Mouse (Mus musculus) kidney, adult 8-10 months (tissue): ENCODE results near the gene CN725425.

ENCODE experiments used
- DNase-seq, 2 experiments: peaks; one replicate each; pipeline ENCODE4 v3.0.0; 2022

CN725425 gene

DNA sequence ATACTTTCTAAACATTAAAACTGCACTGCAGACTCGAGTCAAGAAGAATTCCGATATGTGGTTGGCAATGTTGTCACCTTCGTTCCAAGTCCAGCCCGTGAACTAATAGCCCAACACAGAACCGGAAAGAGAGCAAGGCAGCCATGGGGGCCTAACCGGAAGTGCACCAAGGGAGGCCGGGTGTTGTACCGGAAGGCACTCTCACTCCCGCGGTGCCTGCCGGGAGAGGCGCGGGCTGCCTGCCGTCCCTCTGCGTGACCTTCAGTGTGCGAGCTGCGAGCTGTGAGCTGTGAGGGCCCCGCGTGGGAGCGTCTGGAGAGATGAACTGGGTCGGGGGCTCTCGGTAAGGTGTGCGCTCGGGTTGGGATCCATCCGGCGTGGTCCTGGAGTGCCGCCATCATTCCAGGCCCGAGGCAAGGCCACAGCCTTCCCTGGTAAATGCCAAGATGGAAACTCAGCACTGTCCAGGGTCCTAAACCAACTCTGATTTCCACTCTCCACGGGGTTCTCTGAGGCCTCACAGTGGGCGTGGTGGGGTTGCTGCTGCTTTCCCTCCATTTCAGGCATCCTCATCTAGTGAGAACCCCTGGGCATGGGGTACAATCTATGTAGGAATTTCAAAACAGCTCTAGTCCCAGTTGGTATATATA, at the start of gene CN725425:
CN725425 (plus strand) TSS at position 239 of the 650 bp plus-strand sequence.
- DNase-seq = no peak

DNA sequence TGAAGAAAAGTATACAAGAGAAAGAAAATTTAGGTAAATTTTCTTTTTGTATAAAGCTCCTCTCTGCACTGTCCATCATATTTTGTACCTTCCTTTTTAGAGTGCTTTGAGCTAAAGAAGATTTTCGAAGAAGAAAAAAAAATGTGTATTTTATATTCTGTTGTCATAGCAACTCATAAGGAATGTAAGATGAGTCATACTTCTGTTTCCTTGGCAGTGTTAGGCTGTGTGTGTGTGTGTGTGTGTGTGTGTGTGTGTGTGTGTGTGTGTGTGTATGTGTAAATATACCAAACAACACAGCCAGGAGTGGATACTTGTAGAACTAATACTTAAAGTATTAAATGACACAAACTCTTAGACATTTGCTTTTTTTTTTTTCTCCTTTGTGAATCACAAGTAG, 46.7 kb upstream of the CN725425 start:
- DNase-seq = no peak

DNA sequence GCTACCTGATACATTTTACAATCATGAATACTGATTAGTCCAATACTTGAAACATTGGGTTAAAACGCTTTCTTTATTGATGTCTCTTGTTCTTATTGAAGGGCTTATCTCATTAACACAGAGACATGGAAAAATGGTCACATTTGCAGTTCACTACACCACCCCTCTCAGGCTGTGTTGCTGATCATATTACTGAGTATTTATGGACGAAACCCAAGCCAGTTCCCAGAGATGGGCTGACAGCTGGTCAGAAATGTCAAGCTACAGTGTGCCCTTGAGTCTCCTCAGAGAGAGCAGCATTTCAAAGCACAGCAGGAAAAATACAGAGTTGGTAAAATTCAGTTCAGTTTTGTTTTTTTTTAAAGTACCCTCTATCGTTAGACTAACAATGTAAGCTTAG, 46.0 kb upstream of the CN725425 start:
- no peak for DNase-seq

DNA sequence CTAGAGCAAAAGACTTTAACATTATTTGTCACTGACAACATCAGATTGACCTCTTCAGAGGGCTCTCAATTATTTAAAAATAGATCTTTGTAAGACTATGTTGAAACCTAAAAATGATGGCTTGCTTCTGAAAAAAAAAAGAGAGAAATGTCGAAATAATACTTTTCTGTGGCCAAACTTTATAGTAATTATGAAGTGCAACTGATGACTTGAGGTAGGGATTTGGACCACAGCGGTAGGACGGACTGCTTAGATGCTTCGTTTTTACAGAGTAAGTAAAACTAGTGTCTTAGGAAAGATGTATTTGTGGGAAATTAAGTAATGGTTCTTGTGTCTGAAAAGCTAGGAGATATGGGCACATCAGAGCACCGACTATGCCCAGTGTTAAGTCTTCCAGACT, 38.1 kb upstream of the CN725425 start:
- no peak for DNase-seq

DNA sequence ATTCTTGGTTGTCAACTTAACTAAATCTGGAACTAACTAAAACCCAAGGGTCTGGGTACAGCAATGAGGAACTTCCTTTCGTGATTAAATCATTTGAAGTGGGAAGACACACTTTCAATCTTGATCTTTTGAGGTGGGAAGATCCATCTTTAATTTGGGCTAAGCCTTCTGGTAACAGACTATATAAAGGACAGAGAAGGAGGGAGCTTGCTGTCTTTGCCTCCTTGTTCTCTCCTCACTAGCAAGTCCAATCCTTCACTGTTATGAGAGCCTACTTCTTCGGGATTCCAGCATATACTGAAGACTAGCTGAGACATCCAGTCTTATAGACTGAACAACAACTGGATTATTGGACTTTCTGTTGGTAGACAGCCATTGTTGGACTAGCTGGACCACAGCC, 35.8 kb upstream of the CN725425 start:
- DNase-seq = no peak

DNA sequence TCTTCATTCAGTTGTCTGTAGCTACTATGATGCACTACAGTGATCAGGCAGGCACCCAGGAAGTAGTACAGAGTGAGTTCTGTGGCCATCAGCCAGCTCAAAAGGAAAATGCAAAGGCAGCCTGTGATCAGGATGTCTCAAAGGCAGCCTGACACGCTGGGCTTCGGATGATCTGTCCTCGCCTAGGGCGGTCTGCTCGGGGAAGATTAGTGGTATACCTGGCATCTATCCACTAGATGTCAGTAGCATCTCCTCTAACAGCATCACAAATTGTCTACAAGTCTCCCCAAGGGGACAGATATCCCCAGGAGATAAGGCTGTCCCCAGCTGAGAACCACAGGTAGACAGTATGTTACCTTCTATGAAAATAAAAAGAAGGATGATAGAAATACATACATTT, 34.3 kb upstream of the CN725425 start:
- DNase-seq = peak; percentile 3

DNA sequence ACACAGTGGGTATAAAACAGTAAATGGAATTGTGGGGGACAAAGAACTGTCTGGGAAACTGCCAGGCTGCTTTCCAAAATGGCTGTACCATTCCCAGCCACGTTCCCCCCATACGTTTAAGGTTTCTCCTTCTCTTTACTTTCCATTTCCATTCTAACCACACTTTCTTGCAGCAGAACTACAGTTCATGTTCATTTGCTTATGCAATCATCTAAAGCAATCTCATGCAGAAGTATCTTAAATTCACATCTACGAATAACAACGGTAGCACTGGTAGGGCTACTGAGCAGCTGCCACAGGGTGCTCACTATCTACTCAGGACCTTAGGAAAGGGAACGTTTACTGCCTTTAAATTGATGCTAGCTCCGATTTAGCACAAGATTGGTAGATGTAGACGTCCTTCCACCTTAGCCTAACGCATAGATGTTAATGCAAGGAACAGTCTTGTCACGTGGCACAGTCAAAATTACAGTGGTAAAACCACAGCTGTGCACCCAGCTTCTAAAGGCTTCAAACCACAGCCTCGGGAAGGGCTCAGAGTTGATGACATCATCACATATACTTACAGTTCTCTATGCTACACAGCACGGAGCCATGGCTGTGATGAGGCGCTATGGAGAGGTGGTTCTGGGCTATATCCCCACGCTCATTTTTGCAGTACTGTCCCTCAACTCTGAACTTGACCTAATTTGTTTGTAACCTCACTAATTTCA, 31.3 kb upstream of the CN725425 start:
- DNase-seq = no peak

DNA sequence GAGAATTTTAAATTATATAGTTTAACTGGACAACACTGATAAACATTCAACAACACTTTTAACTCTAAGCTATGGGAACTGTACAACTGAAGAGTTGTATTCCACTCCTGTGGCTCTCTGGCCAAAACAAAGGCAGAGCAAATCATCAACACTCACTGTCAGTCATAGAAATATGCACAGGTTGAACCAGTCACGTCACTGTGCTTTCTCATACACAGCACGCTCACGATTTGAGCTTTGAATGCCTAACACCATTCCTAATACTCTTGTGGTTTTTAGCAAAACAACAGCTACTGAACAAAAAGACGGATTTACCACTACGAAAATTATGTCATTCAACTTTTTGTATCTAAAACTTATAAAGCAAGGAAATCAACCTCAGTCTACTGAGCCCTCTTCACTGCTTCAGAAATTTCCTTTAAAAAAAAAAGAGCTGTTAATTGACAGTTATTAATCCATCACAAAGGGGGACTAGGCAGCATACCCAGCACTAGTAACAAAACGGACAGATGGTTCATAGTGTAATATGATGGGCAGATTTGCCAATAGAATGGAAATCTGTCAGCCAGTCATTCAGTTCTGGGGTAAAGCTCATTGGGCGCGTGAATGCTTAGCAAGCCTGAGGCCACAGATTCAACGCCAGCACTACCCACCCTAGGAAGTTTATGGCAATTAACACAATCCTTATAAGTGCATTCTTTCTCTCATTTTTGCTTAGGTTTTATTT, 28.5 kb upstream of the CN725425 start:
- DNase-seq = no peak

DNA sequence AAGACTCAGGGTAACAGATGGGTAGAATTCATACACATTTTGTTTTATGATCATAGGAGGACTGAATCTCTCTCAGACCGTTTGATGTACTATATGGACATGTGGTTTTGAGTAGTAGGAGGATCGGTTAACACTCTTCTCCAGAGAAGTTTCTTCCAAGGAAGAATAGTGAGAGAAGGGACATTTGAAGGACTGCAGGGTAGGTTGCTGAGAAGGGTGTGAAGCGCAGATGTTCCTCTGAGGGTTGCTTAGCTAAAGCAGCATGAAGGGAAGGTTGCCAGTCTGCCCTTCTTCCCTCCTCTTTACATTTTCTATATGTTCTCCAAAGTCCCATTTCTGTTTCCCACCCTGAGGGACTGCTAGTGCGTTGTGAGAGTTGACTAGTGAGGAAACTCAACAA, 28.0 kb upstream of the CN725425 start:
- DNase-seq = no peak

DNA sequence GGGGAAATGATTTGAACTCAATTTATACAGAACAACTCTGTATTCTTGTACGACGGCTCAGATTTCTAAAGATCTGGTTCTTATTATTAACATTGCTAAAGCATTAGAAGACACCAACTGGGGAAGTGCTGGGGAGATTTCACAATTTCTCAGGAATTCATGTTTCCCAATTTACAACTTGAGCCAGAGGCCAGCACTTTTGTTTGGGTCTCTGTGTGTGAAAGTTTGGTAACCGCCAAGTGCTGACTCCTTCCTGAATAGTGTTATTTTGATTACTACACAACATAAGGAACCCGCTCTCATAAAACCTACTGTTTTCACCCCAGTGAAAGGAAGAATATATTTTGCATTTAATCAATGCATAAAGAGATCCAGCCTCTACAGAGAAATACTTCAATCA, 27.1 kb upstream of the CN725425 start:
- no peak for DNase-seq

DNA sequence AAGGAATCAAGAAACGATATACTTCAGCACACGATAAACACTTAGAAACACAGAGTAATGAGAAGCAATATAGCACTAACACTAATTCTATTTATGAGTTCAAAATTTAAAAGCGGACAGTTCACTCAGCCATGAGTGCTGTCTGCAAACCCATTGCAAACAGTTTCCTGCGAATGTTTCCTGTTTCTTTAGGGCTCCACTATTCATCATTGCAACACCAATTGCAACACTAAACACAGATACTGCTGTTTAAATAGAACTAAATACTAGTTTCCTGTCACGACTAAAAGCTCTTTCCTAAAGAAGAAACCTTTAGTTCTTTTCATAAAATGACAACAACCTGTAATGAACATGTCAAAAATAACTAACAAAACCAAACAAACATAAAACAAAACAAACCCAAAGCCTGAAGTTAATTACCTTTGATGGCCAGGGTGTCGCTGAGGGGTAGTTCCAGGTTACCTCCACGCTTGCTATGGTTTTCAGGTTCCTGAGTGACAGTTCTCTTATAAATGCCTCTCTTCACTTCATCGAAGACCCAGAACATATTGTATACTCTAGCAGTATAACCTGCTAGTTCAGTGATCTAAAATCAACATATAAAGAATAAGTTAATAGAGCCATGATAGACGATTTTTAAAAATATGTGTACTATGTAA, 20.5 kb upstream of the CN725425 start:
- no peak for DNase-seq

DNA sequence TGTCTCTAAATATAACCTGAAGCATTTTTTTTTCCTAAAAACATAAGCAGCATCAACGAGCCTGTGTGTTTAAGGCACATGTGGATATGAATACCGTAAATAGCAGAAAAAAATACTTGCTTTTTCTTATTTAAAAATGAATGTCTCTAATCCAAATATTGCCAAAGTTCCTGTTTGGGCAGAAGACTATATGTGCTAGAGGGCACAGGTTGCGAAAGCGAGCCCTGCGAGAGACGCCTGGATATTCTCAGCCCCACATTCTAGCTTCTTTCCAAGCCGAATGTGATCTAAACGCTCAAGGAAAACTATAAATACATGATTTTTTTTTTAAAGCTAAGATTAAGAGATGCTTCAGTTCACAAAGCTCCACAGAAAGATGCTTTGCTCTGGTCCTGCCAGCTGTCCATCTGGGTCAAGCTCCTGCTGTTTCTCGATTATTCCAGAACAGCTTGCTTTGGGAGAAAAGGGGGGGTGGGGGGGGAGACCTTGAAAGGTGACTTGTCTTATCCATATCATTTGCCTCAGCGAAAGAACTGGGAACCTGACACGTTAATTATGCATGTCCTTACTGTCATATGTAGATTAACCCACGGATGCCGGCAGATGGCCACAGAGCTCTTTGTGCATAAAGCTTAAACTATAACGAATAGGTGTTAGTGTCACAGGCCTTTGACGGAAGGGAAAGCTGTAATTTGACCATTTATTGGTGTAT, 19.2 kb upstream of the CN725425 start:
- DNase-seq = no peak

DNA sequence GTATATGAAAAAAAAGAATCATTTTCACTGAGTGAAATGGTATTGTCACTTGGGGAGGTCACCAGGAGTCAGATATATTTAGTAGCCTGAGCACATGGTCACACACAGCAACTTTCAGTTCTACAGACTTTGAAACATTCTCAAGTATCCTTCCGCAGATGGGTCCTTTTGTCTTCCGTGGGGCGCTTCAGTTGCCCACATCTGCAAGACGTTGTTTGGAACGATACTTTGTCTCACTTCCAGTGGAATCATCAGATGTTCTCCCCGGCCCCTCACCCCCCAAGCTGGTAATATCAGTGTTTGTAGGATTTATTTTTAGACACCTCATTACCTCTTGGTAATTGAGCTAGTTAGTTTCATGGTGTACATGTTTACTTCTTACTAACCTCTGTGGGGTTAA, 12.9 kb upstream of the CN725425 start:
- no peak for DNase-seq

DNA sequence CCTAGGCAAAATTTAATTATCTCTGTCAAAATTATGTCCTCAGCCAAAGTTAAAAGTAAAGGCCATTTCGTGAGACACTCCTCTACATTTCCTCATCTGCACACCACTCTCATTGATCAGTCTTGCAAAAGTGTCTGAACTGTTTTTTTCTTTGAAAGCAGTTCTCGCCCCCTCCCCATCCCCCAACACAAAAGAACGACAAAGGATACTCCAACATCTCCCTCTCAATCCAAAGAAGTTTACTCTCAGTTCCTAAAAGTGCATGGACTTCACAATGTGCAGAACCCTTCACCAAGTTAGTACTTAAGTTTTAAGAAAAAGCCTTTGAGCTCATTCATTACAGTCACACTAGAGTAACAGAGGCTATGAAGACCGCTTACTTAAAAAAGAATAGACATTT, 9.3 kb upstream of the CN725425 start:
- no peak for DNase-seq

DNA sequence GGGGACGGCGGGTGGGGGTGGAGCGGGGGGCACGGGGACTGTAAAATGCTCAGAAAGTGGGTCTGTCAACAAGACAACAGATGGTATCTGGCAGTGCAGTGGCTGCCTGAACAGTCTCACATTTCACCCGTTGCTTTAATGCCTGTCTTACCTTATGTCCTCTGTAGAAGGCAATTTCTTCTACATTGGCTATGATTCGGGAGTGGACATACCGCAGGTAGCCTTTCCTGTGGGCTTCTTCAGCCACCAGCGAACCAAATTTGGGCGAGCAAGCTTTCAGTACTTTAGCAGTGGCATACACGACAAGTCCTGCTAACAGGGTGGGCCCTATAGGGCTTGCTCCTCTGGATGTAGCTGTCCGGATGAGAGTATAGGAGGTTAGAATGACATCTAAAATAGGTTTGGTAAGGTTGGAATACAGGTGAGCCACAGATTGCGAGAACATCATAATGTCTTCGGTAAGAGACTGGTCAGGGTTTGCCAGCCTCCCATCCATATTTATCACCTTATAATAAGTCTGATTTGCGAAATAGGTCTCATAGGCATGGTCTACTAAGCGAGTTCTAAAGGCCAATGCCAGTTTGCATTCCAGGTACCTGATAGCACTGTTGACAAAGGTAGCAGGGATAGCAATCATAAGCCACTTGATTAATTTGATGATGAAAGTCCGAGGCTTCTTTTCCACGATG, 8.6 kb upstream of the CN725425 start:
- DNase-seq = no peak

DNA sequence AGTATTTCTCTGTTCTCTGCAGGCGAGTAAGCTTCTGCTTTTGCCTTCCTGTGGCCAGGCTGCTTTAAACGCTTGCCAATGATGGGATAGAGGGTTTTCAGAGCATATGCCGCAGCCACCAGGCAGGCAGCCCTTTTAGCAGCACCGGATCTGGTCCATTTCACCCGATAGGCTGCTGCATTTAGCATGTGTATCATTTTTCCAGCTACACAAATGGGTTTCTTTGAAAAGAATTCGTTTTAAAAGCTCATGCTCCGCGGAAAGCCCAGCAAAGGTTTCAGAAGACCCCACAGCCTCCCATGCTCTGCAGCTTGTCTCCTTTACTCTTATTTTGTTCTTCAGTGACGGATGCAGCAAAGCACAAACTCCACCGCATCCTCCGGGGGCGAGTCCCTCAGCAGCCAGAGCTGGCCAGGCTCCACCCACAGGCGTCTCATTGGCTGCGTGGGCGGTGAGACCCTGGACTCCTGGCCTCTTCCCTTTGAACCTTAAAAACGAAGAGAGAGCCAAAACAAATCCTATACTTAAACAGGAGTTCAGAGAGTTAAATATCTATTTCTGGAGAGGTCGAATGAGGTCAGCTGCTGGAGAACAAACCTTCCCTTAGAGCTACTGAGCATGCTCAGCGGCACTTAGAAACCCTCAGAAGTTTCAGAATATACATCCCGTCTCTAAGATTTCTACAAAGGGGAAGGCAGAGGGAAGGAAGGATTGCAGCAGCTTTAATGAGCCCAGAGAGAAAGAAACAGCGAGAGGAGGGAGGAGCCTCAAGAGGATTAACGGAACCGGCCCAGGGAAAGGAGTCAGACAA, 7.7 kb upstream of the CN725425 start, which contains the start of gene Abcd2:
Abcd2 (minus strand) TSS at position 388 of the 811 bp plus-strand sequence.
- DNase-seq = peak; percentile 39 to 56

DNA sequence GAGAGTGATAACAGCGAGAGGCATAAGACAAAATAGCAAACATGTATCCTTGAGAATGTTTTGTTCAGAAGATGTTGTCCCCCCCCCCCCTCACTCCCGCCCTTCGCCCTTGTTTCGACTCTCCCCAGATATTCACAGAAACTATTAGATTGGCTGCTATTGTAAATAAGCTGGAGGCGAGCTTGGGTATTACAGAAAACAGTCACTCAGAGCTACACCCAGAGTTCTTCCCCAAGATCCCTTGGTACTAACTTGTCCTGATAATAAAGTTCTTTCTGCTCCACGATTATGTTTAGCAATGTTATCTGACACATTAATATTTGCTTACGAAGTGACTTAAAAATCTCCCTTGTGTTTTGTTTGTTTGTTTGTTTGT, 7.1 kb upstream of the CN725425 start:
- no peak for DNase-seq

DNA sequence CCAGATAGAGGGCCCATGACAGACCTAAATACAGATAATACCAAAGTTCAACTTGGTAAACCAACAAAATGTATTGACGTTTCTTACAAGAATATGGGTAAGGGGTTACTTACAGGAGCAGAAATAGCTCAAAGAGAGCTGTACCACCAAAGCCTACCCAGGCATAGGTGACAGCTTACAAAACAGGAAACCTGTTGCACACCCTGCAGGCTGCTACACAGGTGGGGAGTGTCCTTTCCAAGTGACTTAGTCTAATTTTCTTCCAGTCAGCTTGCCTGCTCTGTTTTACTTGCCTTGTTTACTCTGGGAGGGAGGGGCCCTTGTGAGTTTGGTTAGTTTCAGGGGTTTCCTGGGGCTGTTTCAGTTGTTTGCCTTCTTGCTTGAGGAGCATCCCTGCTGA, 1.5 kb downstream of the CN725425 start:
- DNase-seq = no peak

DNA sequence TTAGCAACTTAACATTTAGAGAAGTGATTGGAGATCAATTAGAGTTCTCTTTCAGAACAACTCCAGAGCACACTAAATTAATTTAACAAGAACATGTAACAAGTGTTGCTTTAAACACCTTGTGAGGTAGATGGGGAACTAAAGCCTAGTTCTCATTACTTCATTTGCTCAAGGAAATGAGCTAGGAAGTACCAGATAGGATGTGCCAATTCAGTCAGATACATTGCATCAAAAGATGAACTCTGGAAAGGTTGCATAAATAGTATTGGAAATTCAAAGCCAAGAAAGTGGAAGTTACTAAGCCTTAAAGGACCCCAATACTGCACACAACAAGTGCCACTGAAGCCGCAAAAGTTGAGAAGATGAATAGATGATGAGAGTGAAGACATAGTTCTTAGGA, 3.2 kb downstream of the CN725425 start:
- DNase-seq = no peak

DNA sequence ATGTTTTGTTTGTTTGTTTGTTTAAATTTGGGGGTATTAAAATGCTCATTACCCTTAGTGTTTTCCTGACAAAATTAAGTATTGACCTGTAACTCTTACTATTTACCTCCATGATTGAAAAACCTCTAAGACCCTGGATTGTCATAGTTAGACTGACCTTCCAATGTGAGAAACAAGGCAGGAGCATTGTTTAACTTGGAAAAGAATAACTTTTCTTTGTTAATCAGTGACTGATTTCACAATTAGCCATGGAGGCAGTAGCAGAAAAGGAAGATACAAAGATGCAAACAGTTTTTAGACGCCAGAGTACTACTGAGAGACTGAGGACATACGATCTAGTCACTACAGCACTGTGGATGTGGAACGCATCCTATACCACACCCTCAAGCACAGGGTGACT, 4.2 kb downstream of the CN725425 start:
- no peak for DNase-seq

DNA sequence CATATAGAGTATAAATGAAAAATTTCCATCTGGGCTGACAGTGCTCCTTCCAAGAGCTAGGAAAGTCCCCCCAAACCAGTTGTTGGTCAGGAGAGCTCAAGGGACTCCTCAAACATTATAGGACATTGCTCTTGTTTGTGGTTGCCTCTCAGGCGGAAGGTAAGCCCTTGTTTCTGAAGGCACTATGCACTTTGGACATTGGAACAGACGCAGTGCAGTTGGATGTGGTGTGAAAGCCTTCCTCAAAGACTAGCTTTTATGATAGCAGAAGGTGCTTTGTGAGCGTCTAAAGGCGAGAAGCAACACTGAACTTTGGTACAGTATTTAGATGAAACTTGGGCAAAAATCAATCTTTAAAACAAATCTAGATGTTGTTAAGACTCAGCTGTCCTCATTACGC, 7.2 kb downstream of the CN725425 start:
- DNase-seq = no peak
